Mouse (Mus musculus) forebrain, postnatal 0 days (tissue): ENCODE results near the gene Snapc5. TPM values are rescaled to one million over a fixed set of nuclear protein-coding genes. Genes with fewer than 3 reads are reported as not detected.

Experiments
- ATAC-seq: fragments of 200-750 bp; cut with Nextera tagmentation; 2 replicates; pipeline ENCODE4 v1.8.0; 2017; ENCODE audit warnings: mild to moderate bottlenecking, moderate library complexity
- DNase-seq: peaks from one replicate; pipeline ENCODE4 v3.0.0-alpha.2; 2015
- H3K27ac ChIP-seq: fragments of 300-500 bp; sonication (generic); 2 replicates; pipeline ENCODE4 v1.5.1; 2014; ENCODE audit warnings: low read depth, mild to moderate bottlenecking, antibody characterized with exemption, low read length, moderate library complexity, mixed read lengths
- H3K27me3 ChIP-seq: fragments of 300-500 bp; sonication (generic); 2 replicates; pipeline ENCODE4 v1.6.1; 2014; ENCODE audit warnings: mild to moderate bottlenecking, low read length, mixed read lengths; ENCODE audit not compliant: insufficient read depth
- H3K36me3 ChIP-seq: fragments of 300-500 bp; sonication (generic); 2 replicates; pipeline ENCODE4 v1.6.1; 2014; ENCODE audit warnings: mild to moderate bottlenecking, moderate library complexity; ENCODE audit not compliant: insufficient read depth
- H3K4me1 ChIP-seq: fragments of 300-500 bp; sonication (generic); 2 replicates; pipeline ENCODE4 v1.6.1; 2014; ENCODE audit warnings: antibody characterized with exemption; ENCODE audit not compliant: insufficient read depth
- H3K4me2 ChIP-seq: fragments of 300-500 bp; sonication (generic); 2 replicates; pipeline ENCODE4 v1.6.1; 2014; ENCODE audit warnings: low read depth, mild to moderate bottlenecking, moderate library complexity
- H3K4me3 ChIP-seq: fragments of 300-500 bp; sonication (generic); 2 replicates; pipeline ENCODE4 v1.5.1; 2014; ENCODE audit warnings: low read depth, low read length, mixed read lengths
- H3K9ac ChIP-seq: fragments of 300-500 bp; sonication (generic); 2 replicates; pipeline ENCODE4 v1.6.1; 2014; ENCODE audit warnings: mild to moderate bottlenecking
- H3K9me3 ChIP-seq: fragments of 300-500 bp; sonication (generic); 2 replicates; pipeline ENCODE4 v1.6.1; 2016; ENCODE audit warnings: low read length
- CTCF ChIP-seq: sonication (generic); IDR thresholded peaks from 2 replicates; pipeline ENCODE4 v1.5.1; 2016; ENCODE audit warnings: antibody characterized with exemption, control low read depth, low read depth
- WGBS: fragments of 180-500 bp; shearing (Covaris S2); extraction: QIAGEN DNeasy Blood & Tissue Kit; methylation state at CpG from one replicate; pipeline ENCODE4 v1.1.7; 2014; 5-methylcytosine and 5-hydroxymethylcytosine counted together
- polyA plus RNA-seq: library from polyadenylated mRNA; unstranded; fragments of >200 nt; fragmentation: Nextera tagmentation; extraction: Ambion mirVana; gene quantifications from 2 replicates; pipeline ENCODE4 v1.2.1, GENCODE M21; 2015
- total RNA-seq: library from RNA; depleted of rRNA; stranded (reverse); fragments of >200 nt; gene quantifications from 2 replicates; pipeline ENCODE4 v1.2.3, GENCODE M21; 2014

The Snapc5 gene
- total and polyA plus RNA-seq, 2 experiments from 2014 or later: 10.5 to 24.5 TPM

DNA sequence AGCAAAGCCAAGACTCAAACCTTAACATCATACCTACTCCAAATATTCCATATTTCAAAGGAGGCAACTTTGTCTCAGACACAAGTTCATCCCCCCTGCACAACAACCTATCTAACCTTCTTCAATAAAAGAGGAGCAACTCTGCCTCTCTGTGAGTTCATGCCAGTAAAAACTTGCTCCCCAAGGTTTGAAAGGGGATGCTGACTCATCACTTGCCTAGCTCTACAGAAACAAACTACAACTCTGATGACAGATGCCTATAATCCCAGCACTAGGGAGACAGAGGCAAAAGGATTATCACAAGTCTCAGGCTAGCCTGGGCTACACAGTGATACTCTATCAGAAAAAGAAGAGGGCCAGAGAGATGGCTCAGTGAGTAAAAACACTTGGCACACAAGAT lies 38.8 kb downstream of the Snapc5 start:
- no peaks in the 10 kb centered on the region for H3K4me1 ChIP-seq
- H3K9me3 ChIP-seq: no peaks in the 10 kb centered on the region
- no peak overlapping the region for H3K9ac ChIP-seq
- no peaks in the 10 kb centered on the region for H3K36me3 ChIP-seq
- H3K4me3 ChIP-seq: no peak overlapping the region
- H3K27me3 ChIP-seq: no peaks in the 10 kb centered on the region
- no peak for ATAC-seq
- no peak overlapping the region for H3K27ac ChIP-seq
- no peak for DNase-seq
- no peak overlapping the region for H3K4me2 ChIP-seq
- no peak for TF ChIP-seq CTCF

DNA sequence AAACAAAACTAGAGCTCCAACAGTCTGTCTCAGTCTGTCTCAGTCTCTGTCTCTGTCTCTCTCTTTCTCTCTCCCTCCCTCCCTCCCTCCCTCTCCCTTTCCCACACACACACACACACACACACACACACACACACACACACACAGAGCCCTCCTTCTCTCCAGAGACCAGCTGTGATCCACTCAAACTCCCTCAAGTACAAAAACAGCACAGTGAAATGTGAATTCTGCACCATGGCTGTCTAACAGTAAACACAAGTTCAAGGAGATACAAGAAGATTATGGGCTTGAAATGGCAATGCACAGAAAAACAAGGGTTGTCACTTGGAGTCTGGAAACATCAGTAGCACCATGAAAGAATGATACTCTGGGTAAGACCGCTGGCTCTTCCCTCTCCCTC lies 40.2 kb downstream of the Snapc5 start:
- WGBS: 27% methylated on average over 1 of the region's 1 CpGs
- Histone ChIP-seq H3K9me3 (no peaks in the 10 kb centered on the region), H3K9ac (no peak overlapping the region), H3K27ac (no peak overlapping the region), H3K4me2 (no peak overlapping the region), H3K4me1 (no peaks in the 10 kb centered on the region), H3K36me3 (no peaks in the 10 kb centered on the region), H3K4me3 (no peak overlapping the region), H3K27me3 (no peaks in the 10 kb centered on the region)
- no peak for DNase-seq
- TF ChIP-seq CTCF: no peak
- no peak for ATAC-seq

DNA sequence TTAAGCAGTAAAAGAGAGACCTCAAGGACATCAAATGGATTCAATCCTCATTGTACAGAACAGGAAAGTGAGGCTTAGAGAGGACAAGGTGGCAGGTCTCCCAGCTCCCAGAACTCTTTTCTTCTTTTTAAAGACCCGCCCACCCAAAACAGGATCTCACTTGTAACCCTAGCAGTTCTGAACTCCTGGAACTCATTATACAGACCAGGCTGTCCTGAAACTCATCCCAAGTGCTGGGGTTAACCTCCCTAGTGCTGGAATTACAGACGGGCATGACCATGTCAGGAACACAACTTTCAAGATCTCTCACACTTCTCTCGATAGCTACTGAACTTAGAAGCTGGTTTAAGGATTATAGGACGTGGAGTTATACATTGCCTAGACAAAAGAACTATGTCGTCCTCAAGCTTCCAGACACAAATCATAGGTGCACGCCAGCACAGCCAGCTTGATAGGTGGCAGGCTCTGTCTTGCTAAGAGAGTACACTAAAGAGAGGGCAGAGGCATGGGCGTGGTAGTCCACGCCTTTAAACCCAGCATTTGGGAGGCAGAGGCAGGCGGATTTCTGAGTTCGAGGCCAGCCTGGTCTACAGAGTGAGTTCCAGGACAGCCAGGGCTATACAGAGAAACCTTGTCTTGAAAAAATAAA lies 40.8 kb downstream of the Snapc5 start:
- H3K9ac ChIP-seq: no peak overlapping the region
- H3K27me3 ChIP-seq: no peaks in the 10 kb centered on the region
- H3K4me1 ChIP-seq: no peaks in the 10 kb centered on the region
- no peaks in the 10 kb centered on the region for H3K36me3 ChIP-seq
- no peak overlapping the region for H3K4me2 ChIP-seq
- no peak overlapping the region for H3K27ac ChIP-seq
- 84% methylated on average over 10 of the region's 10 CpGs for WGBS
- no peaks in the 10 kb centered on the region for H3K9me3 ChIP-seq
- no peak for DNase-seq
- no peak for TF ChIP-seq CTCF
- H3K4me3 ChIP-seq: no peak overlapping the region
- no peak for ATAC-seq

- no peak for TF ChIP-seq CTCF
- H3K4me1 ChIP-seq: no peaks in the 10 kb centered on the region
- H3K36me3 ChIP-seq: no peaks in the 10 kb centered on the region
- ATAC-seq: no peak
- WGBS: 67% methylated on average over 1 of the region's 1 CpGs
- H3K27me3 ChIP-seq: no peaks in the 10 kb centered on the region
- no peak overlapping the region for H3K27ac ChIP-seq
- no peak overlapping the region for H3K9ac ChIP-seq
- no peak overlapping the region for H3K4me2 ChIP-seq
- DNase-seq: no peak
- no peaks in the 10 kb centered on the region for H3K9me3 ChIP-seq
- no peak overlapping the region for H3K4me3 ChIP-seq
Observed at GRCm38 (mm10) chr9:64220603-64221002, 41.5 kb downstream of the Snapc5 start.

GRCm38 (mm10) chr9:64221480-64221879 lies 42.4 kb downstream of the Snapc5 start:
- Histone ChIP-seq H3K9ac (no peak overlapping the region), H3K27ac (no peak overlapping the region), H3K4me1 (no peaks in the 10 kb centered on the region), H3K36me3 (no peaks in the 10 kb centered on the region), H3K4me2 (no peak overlapping the region), H3K27me3 (no peaks in the 10 kb centered on the region), H3K9me3 (no peaks in the 10 kb centered on the region), H3K4me3 (no peak overlapping the region)
- 86% methylated on average over 3 of the region's 4 CpGs for WGBS
- ATAC-seq (no peak), DNase-seq (no peak)
- TF ChIP-seq CTCF: no peak

GRCm38 (mm10) chr9:64222098-64222497 lies 43.0 kb downstream of the Snapc5 start:
- ATAC-seq: no peak
- H3K9ac ChIP-seq: no peak overlapping the region
- H3K4me3 ChIP-seq: no peak overlapping the region
- no peaks in the 10 kb centered on the region for H3K4me1 ChIP-seq
- DNase-seq: no peak
- H3K27ac ChIP-seq: no peak overlapping the region
- H3K36me3 ChIP-seq: no peaks in the 10 kb centered on the region
- no peak for TF ChIP-seq CTCF
- WGBS: 65% methylated on average over 2 of the region's 2 CpGs
- H3K4me2 ChIP-seq: no peak overlapping the region
- H3K27me3 ChIP-seq: no peaks in the 10 kb centered on the region
- H3K9me3 ChIP-seq: no peaks in the 10 kb centered on the region

- TF ChIP-seq CTCF: no peak
- H3K4me3 ChIP-seq: no peak overlapping the region
- no peaks in the 10 kb centered on the region for H3K27me3 ChIP-seq
- DNase-seq: no peak
- no peaks in the 10 kb centered on the region for H3K4me1 ChIP-seq
- H3K27ac ChIP-seq: no peak overlapping the region
- no peak for ATAC-seq
- H3K9me3 ChIP-seq: no peaks in the 10 kb centered on the region
- no peak overlapping the region for H3K4me2 ChIP-seq
- no peaks in the 10 kb centered on the region for H3K36me3 ChIP-seq
- H3K9ac ChIP-seq: no peak overlapping the region
Observed at GRCm38 (mm10) chr9:64225805-64226204, 46.7 kb downstream of the Snapc5 start.
